Mouse (Mus musculus) E14TG2a.4 (cell line): ENCODE measurements around the gene Meiob.

Experiments used
- H3K27me3 ChIP-seq: 2 replicates; pipeline ENCODE4 v1.6.1; 2014; ENCODE audit warnings: low read length, control low read depth; ENCODE audit not compliant: insufficient read depth
- H3K36me3 ChIP-seq: 2 replicates; pipeline ENCODE4 v1.6.1; 2014; ENCODE audit warnings: low read length, control low read depth; ENCODE audit not compliant: insufficient read depth
- H3K4me1 ChIP-seq: replicated peaks from 2 replicates; pipeline ENCODE4 v1.6.1; 2014; ENCODE audit warnings: low read depth, low read length, control low read depth
- H3K4me3 ChIP-seq: replicated peaks from 2 replicates; pipeline ENCODE4 v1.5.1; 2014; ENCODE audit warnings: mild to moderate bottlenecking, low read length
- H3K9me3 ChIP-seq: 2 replicates; pipeline ENCODE4 v1.6.1; 2014; ENCODE audit warnings: low read length, control low read depth
- CTCF ChIP-seq: conservative IDR thresholded peaks from 2 replicates; pipeline ENCODE4 v1.5.1; 2014; ENCODE audit warnings: low read length
- NANOG ChIP-seq: IDR thresholded peaks from 2 replicates; pipeline ENCODE4 v1.6.1; 2014; ENCODE audit warnings: borderline replicate concordance, low read length, mixed read lengths
- POU5F1 ChIP-seq: IDR thresholded peaks from 2 replicates; pipeline ENCODE4 v1.6.1; 2014; ENCODE audit warnings: low read length, borderline replicate concordance

The Meiob gene

GRCm38 (mm10) chr17:24856589-24856988 lies 52.5 kb downstream of the Meiob start:
- TF ChIP-seq CTCF (no peak), POU5F1 (no peak), NANOG (no peak)
- Histone ChIP-seq H3K4me1 (peaks cover 26% of the 10 kb centered on the region), H3K27me3 (peaks cover 2% of the 10 kb centered on the region), H3K36me3 (peaks cover 67% of the 10 kb centered on the region), H3K4me3 (no peak overlapping the region), H3K9me3 (no peaks in the 10 kb centered on the region)

GRCm38 (mm10) chr17:24857831-24858470 lies 53.9 kb downstream of the Meiob start:
- H3K4me1 ChIP-seq = peaks cover 23% of the 10 kb centered on the region
- H3K4me3 ChIP-seq = no peak overlapping the region
- no peaks in the 10 kb centered on the region for H3K9me3 ChIP-seq
- no peaks in the 10 kb centered on the region for H3K27me3 ChIP-seq
- H3K36me3 ChIP-seq = peaks cover 76% of the 10 kb centered on the region
- TF ChIP-seq NANOG = no peak
- no peak for TF ChIP-seq POU5F1
- TF ChIP-seq CTCF = no peak

- Histone ChIP-seq H3K9me3 (no peaks in the 10 kb centered on the region), H3K4me1 (peaks cover 26% of the 10 kb centered on the region), H3K27me3 (no peaks in the 10 kb centered on the region), H3K4me3 (no peak overlapping the region), H3K36me3 (peaks cover 77% of the 10 kb centered on the region)
- TF ChIP-seq CTCF (no peak), NANOG (no peak), POU5F1 (no peak)
These were observed 54.9 kb downstream of the Meiob start for GRCm38 (mm10) chr17:24858967-24859366.

GRCm38 (mm10) chr17:24860076-24860475 lies 56.0 kb downstream of the Meiob start:
- Histone ChIP-seq H3K4me1 (peaks cover 32% of the 10 kb centered on the region), H3K27me3 (no peaks in the 10 kb centered on the region), H3K9me3 (no peaks in the 10 kb centered on the region), H3K36me3 (peaks cover 85% of the 10 kb centered on the region), H3K4me3 (no peak overlapping the region)
- no peak for TF ChIP-seq CTCF
- no peak for TF ChIP-seq POU5F1
- TF ChIP-seq NANOG = no peak

GRCm38 (mm10) chr17:24861785-24862184 lies 57.7 kb downstream of the Meiob start:
- no peak for TF ChIP-seq NANOG
- TF ChIP-seq POU5F1 = no peak
- no peak for TF ChIP-seq CTCF
- H3K27me3 ChIP-seq = no peaks in the 10 kb centered on the region
- peaks cover 26% of the 10 kb centered on the region for H3K4me1 ChIP-seq

GRCm38 (mm10) chr17:24865776-24866175 lies 61.7 kb downstream of the Meiob start, which contains the start of gene Igfals:
TSS of gene Igfals (plus strand) at chr17:24865997.
- H3K4me1 ChIP-seq = peaks cover 24% of the 10 kb centered on the region
- peaks cover 75% of the 10 kb centered on the region for H3K36me3 ChIP-seq

More at GRCm38 (mm10) chr17:24861785-24862184, 57.7 kb downstream of the Meiob start:
- Histone ChIP-seq H3K4me3 (no peak overlapping the region), H3K36me3 (peaks cover 85% of the 10 kb centered on the region), H3K9me3 (no peaks in the 10 kb centered on the region)

GRCm38 (mm10) chr17:24867914-24868313 lies 63.8 kb downstream of the Meiob start:
- Histone ChIP-seq H3K27me3 (no peaks in the 10 kb centered on the region), H3K4me1 (peaks cover 43% of the 10 kb centered on the region), H3K4me3 (no peak overlapping the region), H3K9me3 (no peaks in the 10 kb centered on the region), H3K36me3 (peaks cover 54% of the 10 kb centered on the region)
- TF ChIP-seq NANOG (no peak), POU5F1 (no peak)

More at GRCm38 (mm10) chr17:24865776-24866175, 61.7 kb downstream of the Meiob start, which contains the start of gene Igfals:
- no peaks in the 10 kb centered on the region for H3K9me3 ChIP-seq
- H3K27me3 ChIP-seq = no peaks in the 10 kb centered on the region
- no peak for TF ChIP-seq NANOG
- no peak for TF ChIP-seq CTCF
- no peak for TF ChIP-seq POU5F1
- H3K4me3 ChIP-seq = no peak within 1 kb of the TSS

- H3K36me3 ChIP-seq = peaks cover 6% of the 10 kb centered on the region; the same call in 1 of the 2 replicates
- peaks cover 84% of the 10 kb centered on the region for H3K4me1 ChIP-seq
- H3K4me3 ChIP-seq = peak overlapping the region; percentile 52
- no peaks in the 10 kb centered on the region for H3K9me3 ChIP-seq
- H3K27me3 ChIP-seq = no peaks in the 10 kb centered on the region
- TF ChIP-seq NANOG (no peak), POU5F1 (no peak), CTCF (no peak)
These were observed 69.8 kb downstream of the Meiob start for GRCm38 (mm10) chr17:24873695-24874404.
